Mouse (Mus musculus): ENCODE measurements around the gene Kng1.

- TF ChIP-seq CTCF (IDR thresholded peaks at IDR 0.05) (no peak), EP300 (IDR thresholded peaks at IDR 0.05) (no peak)
Observed at GRCm38 (mm10) chr16:23122446-23122845, 64.8 kb downstream of the Kng1 start.
